Mouse (Mus musculus) heart, postnatal 4 days (tissue): ENCODE data around the gene Gm3402. TPM values are rescaled to one million over a fixed set of nuclear protein-coding genes. Genes with fewer than 3 reads are reported as not detected.
"Not testable (repeated sequence)": the region's sequence is repeated elsewhere in the genome, so short reads cannot be mapped to it uniquely, and the experiment has no call there.

Experiments used
- DNase-seq: peaks from one replicate; pipeline ENCODE4 v3.0.0; 2021
- total RNA-seq, 2 experiments: library from RNA; stranded (reverse); gene quantifications; 2 replicates each; pipeline ENCODE4 v1.2.3; 2021

Gene Gm3402
- total RNA-seq = not detected

- DNase-seq = not testable (repeated sequence)
Observed at GRCm38 (mm10) chr5:146513823-146514222, at the start of gene Gm3402. Gene Gm3402, plus strand, starts transcription at chr5:146514123.

DNA sequence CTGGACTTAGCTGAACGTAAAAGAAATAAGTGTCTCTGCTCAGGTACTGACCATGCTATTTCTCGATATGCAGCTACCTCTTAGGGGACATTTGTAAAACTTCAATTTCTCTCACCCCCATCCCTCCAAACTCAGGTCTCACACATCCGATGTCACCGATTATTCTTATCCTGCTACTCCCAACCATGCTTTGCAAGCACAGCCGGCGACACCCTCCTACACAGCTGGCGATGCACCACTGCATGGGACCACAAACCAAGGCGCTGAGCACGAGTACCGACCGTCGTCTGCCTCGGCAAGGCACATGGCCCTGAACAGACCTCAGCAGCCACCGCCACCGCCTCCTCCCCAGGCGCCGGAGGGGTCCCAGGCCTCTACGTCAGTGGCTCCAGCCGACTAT is 47.3 kb upstream of the Gm3402 start:
- DNase-seq = no peak

- DNase-seq = no peak
Observed at GRCm38 (mm10) chr5:146468311-146468710, 45.6 kb upstream of the Gm3402 start.

- no peak for DNase-seq
Observed at GRCm38 (mm10) chr5:146470821-146471220, 43.1 kb upstream of the Gm3402 start.

DNA sequence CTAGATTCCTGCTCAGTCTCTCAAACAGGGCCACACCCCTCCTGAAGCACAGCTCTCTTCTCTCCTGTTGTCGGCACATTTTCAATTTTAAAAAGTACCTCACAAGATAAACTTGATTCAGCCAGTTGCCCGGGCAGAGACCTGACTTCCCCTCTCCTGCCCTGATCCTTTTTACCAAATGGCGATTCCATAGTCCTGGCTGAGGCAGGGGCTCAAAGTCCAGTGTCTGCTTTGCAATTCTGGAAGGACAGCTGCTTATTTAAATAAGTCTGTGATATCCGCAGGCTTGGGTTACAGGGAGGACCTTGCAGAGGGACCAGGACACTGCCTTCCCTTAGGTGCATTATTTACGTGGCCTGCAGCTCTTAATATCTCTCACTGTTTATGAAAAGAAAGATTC is 42.6 kb upstream of the Gm3402 start:
- DNase-seq = no peak

DNA sequence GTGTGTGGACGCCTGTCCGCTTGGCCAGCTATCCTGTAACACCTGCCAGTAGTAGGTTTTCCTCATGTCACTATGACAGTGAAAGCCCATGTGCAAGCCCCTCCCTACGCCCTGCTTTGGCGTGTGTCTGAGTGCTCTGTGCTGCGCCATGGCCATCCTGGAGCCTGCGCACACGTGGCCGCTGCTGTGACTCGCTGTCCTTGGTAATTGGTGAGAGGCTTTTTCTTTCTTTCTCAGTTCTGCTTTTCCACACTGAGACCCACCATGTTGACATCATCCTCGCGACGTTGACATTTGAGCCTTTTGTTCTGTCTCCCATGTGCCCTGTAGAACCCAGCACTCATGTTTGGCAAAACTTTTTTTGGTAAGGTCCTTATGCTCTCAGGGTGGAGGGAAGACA is 42.1 kb upstream of the Gm3402 start:
- no peak for DNase-seq

- peak; percentile 41 for DNase-seq
Observed at GRCm38 (mm10) chr5:146479564-146479963, 34.4 kb upstream of the Gm3402 start.

DNA sequence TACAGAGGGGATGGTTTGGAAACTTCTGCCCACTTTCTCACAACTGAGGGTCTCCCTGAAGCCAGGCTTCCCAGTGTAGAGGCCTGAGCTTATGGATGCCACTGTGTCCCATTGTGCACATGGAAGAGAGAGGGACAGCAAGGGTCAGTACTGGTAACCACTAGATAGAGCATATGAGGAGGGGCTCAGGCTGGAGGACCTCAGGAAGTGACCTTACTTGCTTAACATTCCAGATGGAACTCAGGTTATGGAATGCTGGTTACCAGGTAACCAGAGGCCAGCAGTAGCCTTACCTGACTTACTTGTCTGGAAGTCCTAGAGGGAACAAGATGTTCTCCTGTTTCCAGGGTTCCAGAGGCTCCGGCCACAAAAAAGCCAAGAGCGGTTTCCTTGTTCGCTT is 32.3 kb upstream of the Gm3402 start, which contains the start of gene Gm6408:
Gene Gm6408 (plus strand): TSS at position 301 of the 400 bp plus-strand sequence.
- DNase-seq = not testable (repeated sequence)

DNA sequence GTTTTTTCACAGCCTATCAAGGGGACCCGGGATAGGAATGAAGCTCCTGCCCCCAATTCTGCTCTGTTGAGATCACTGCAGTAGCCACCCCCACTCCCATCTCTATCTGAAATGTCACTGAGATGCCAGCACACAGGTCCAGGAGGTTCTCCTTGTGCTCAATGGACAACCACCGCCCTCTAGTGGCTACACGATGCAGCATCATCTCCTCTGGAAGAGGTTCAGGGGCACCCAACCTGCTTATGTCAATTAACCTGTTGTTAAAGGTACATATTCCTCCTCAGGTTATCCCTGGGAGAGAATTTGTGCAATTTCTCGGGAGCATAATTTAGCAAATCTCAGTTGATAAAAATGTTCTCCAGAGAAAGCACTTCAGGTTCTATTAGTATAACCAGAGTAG is 25.0 kb upstream of the Gm3402 start:
- peak; percentile 44 for DNase-seq

DNA sequence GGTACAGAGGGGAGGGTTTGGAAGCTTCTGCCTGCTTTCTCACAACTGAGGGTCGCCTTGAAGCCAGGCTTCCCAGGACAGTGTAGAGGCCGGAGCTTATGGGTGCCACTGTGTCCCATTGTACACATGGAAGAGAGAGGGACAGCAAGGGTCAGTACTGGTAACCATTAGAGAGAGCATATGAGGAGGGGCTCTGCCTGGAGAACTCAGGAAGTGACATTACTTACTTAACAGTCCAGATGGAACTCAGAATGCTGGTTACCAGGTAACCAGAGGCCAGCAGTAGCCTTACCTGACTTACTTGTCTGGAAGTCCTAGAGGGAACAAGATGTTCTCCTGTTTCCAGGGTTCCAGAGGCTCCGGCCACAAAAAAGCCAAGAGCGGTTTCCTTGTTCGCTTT is 22.9 kb upstream of the Gm3402 start, which contains the start of gene Gm6370:
Gene Gm6370 (plus strand): TSS at position 301 of the 400 bp plus-strand sequence.
- not testable (repeated sequence) for DNase-seq

DNA sequence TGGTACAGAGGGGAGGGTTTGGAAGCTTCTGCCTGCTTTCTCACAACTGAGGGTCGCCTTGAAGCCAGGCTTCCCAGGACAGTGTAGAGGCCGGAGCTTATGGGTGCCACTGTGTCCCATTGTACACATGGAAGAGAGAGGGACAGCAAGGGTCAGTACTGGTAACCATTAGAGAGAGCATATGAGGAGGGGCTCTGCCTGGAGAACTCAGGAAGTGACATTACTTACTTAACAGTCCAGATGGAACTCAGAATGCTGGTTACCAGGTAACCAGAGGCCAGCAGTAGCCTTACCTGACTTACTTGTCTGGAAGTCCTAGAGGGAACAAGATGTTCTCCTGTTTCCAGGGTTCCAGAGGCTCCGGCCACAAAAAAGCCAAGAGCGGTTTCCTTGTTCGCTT is 11.8 kb upstream of the Gm3402 start, which contains the start of gene 4930449I24Rik:
Gene 4930449I24Rik (plus strand): TSS at position 301 of the 400 bp plus-strand sequence.
- not testable (repeated sequence) for DNase-seq

GRCm38 (mm10) chr5:146525501-146525900 is 11.6 kb downstream of the Gm3402 start, which contains the start of gene Gm3404:
Gene Gm3404, plus strand, starts transcription at chr5:146525801.
- DNase-seq = not testable (repeated sequence)

DNA sequence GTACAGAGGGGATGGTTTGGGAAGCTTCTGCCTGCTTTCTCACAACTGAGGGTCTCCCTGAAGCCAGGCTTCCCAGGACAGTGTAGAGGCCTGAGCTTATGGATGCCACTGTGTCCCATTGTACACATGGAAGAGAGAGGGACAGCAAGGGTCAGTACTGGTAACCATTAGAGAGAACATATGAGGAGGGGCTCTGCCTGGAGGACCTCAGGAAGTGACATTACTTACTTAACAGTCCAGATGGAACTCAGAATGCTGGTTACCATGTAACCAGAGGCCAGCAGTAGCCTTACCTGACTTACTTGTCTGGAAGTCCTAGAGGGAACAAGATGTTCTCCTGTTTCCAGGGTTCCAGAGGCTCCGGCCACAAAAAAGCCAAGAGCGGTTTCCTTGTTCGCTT is 23.4 kb downstream of the Gm3402 start, which contains the start of gene Gm3409:
Gene Gm3409 (plus strand): TSS at position 301 of the 400 bp plus-strand sequence.
- not testable (repeated sequence) for DNase-seq

DNA sequence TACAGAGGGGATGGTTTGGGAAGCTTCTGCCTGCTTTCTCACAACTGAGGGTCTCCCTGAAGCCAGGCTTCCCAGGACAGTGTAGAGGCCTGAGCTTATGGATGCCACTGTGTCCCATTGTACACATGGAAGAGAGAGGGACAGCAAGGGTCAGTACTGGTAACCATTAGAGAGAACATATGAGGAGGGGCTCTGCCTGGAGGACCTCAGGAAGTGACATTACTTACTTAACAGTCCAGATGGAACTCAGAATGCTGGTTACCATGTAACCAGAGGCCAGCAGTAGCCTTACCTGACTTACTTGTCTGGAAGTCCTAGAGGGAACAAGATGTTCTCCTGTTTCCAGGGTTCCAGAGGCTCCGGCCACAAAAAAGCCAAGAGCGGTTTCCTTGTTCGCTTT is 41.9 kb downstream of the Gm3402 start, which contains the start of gene Gm3415:
Gene Gm3415 (plus strand): TSS at position 301 of the 400 bp plus-strand sequence.
- not testable (repeated sequence) for DNase-seq

- DNase-seq = no peak
Observed at GRCm38 (mm10) chr5:146564259-146564658, 50.3 kb downstream of the Gm3402 start.

Other genes with a start within 250 kb of the Gm3402 start
- under 1 TPM; 0.29 to 0.31 TPM for gene Wasf3, start 129.1 kb upstream of the Gm3402 start, total RNA-seq
- gene Gm6408, start 32.2 kb upstream of the Gm3402 start, total RNA-seq = not detected
- gene Gm6370, start 22.8 kb upstream of the Gm3402 start, total RNA-seq = not detected
- not detected for gene 4930449I24Rik, start 11.7 kb upstream of the Gm3402 start, total RNA-seq
- gene Gm3404, start 11.7 kb downstream of the Gm3402 start, total RNA-seq = not detected
- gene Gm3409, start 23.5 kb downstream of the Gm3402 start, total RNA-seq = not detected
- gene Gm3415, start 42.0 kb downstream of the Gm3402 start, total RNA-seq = not detected
- gene Gpr12, start 71.1 kb downstream of the Gm3402 start, total RNA-seq = not detected